ENCODE assay signal across 28 mouse cellular contexts in genomic region chr4:141484071-141484470, GRCm38 (mm10). TPM values are rescaled to one million over a fixed set of nuclear protein-coding genes. Genes with fewer than 3 reads are reported as not detected.
DNase-seq lines count a peak whose midpoint lies in the region; ATAC-seq and TF ChIP-seq lines count a peak whose summit lies in the region.
"Had no signal": no experiment of that assay in that cellular context is flagged by ENCODE, and none has a peak within 500 bp of the region (broad histone marks: within the 10 kb centered on the region; RNA-seq: fewer than 3 reads in every experiment).

No protein-coding gene starts in this region.

- TF ChIP-seq CTCF in liver, postnatal 0 days (IDR thresholded peaks at IDR 0.05; ENCODE audit: low read depth), result no peak

- H3K36me3 ChIP-seq in heart, embryonic 12.5 days, result peaks cover 92% of the 10 kb centered on the region
- peaks cover 99% of the 10 kb centered on the region for H3K36me3 ChIP-seq in kidney, embryonic 15.5 days
- H3K36me3 ChIP-seq in lung, embryonic 16.5 days (ENCODE audit: control insufficient read depth, insufficient read depth, low read length), result peaks cover 66% of the 10 kb centered on the region
- peaks cover 52% of the 10 kb centered on the region for H3K36me3 ChIP-seq in ES-E14 (ENCODE audit: control insufficient read depth, insufficient read depth, low read length, poor library complexity, severe bottlenecking)
- H3K36me3 ChIP-seq in liver, postnatal 0 days (replicated peaks; ENCODE audit: insufficient read depth, low read length), result peaks cover 80% of the 10 kb centered on the region

- H3K4me1 ChIP-seq in heart, embryonic 12.5 days (replicated peaks), result 0 out of 2 replicates have a peak, but pooled peaks cover 3% of the 10 kb centered on the region
- no peaks in the 10 kb centered on the region for H3K4me1 ChIP-seq in kidney, embryonic 15.5 days
- no peaks in the 10 kb centered on the region for H3K4me1 ChIP-seq in lung, embryonic 16.5 days (replicated peaks; ENCODE audit: control insufficient read depth, insufficient read depth, low read length)
- no peaks in the 10 kb centered on the region; a peak in 1 of 4 replicates for H3K4me1 ChIP-seq in ES-E14 (ENCODE audit: control insufficient read depth in 2 of 2, insufficient read depth in 2 of 2, low read length in 2 of 2, poor library complexity in 1 of 2)
- no peaks in the 10 kb centered on the region for H3K4me1 ChIP-seq in liver, postnatal 0 days (ENCODE audit: insufficient read depth)
- H3K4me1 ChIP-seq: forebrain, embryonic 10.5 days; forebrain, embryonic 13.5 days; heart, embryonic 13.5 days; hindbrain, embryonic 12.5 days; hindbrain, embryonic 15.5 days had no signal

- no peak overlapping the region for H3K4me3 ChIP-seq in heart, embryonic 12.5 days
- no peak overlapping the region for H3K4me3 ChIP-seq in kidney, embryonic 15.5 days (replicated peaks)
- no peak overlapping the region for H3K4me3 ChIP-seq in lung, embryonic 16.5 days (ENCODE audit: low read length)
- H3K4me3 ChIP-seq in ES-E14 (ENCODE audit: insufficient read depth in 1 of 2, low read depth in 1 of 2, low read length in 2 of 2, poor library complexity in 1 of 2, severe bottlenecking in 1 of 2), result no peak overlapping the region
- no peak overlapping the region for H3K4me3 ChIP-seq in liver, postnatal 0 days (ENCODE audit: low read depth, low read length)
- H3K4me3 ChIP-seq: forebrain, embryonic 10.5 days; forebrain, embryonic 13.5 days; heart, embryonic 13.5 days; hindbrain, embryonic 12.5 days; hindbrain, embryonic 15.5 days had no signal

- H3K4me2 ChIP-seq in heart, embryonic 12.5 days, result no peak overlapping the region
- no peak overlapping the region for H3K4me2 ChIP-seq in kidney, embryonic 15.5 days
- no peak overlapping the region for H3K4me2 ChIP-seq in lung, embryonic 16.5 days (ENCODE audit: low read depth, low read length)
- H3K4me2 ChIP-seq in liver, postnatal 0 days (ENCODE audit: low read depth, low read length), result no peak overlapping the region
- H3K4me2 ChIP-seq: forebrain, embryonic 13.5 days; heart, embryonic 13.5 days; hindbrain, embryonic 12.5 days; hindbrain, embryonic 15.5 days had no signal

- H3K27ac ChIP-seq in heart, embryonic 12.5 days (ENCODE audit: poor library complexity, severe bottlenecking), result no peak overlapping the region
- H3K27ac ChIP-seq in kidney, embryonic 15.5 days, result no peak overlapping the region
- H3K27ac ChIP-seq in lung, embryonic 16.5 days (ENCODE audit: low read length), result no peak overlapping the region
- H3K27ac ChIP-seq in ES-E14 (ENCODE audit: insufficient read depth, low read depth, low read length, poor library complexity, severe bottlenecking), result peak overlapping the region; percentile 12; the same call in 1 of the 2 replicates
- H3K27ac ChIP-seq in liver, postnatal 0 days (ENCODE audit: low read depth), result no peak overlapping the region
- H3K27ac ChIP-seq: forebrain, embryonic 10.5 days; forebrain, embryonic 13.5 days; heart, embryonic 13.5 days; hindbrain, embryonic 12.5 days; hindbrain, embryonic 15.5 days had no signal

- whole genome bisulfite sequencing in heart, embryonic 12.5 days, result 67% methylated on average over 11 of the region's 11 CpGs
- WGBS in kidney, embryonic 15.5 days, result 80% methylated on average over 11 of the region's 11 CpGs
- WGBS in lung, embryonic 16.5 days, result 63% methylated on average over 11 of the region's 11 CpGs
- 81% methylated on average over 11 of the region's 11 CpGs for WGBS in liver, postnatal 0 days (ENCODE audit: insufficient replicate concordance)

- DNase-seq in heart, adult 11 months, result peak; percentile 96
- no peak for DNase-seq in kidney, adult 9 months
- no peak for DNase-seq in lung, postnatal 14 days
- DNase-seq in ES-E14 (ENCODE audit: low read depth, low spot score), result no peak
- DNase-seq in liver, postnatal 0 days, result no peak
- DNase-seq: adrenal gland, postnatal 10 days; adrenal gland, postnatal 36 days; cerebellum, adult 18-20 months; cerebellum, adult 9-10 months; cerebellum, postnatal 14 days; gastrocnemius, postnatal 10 days; gastrocnemius, postnatal 36 days had no signal

- no peak overlapping the region for H3K9ac ChIP-seq in heart, embryonic 12.5 days
- H3K9ac ChIP-seq in kidney, embryonic 15.5 days, result no peak overlapping the region
- no peak overlapping the region for H3K9ac ChIP-seq in lung, embryonic 16.5 days (ENCODE audit: low read length)
- H3K9ac ChIP-seq in ES-E14 (ENCODE audit: insufficient read depth, low read depth, low read length, poor library complexity, severe bottlenecking), result no peak overlapping the region
- no peak overlapping the region for H3K9ac ChIP-seq in liver, postnatal 0 days (replicated peaks)
- H3K9ac ChIP-seq: forebrain, embryonic 13.5 days; heart, embryonic 13.5 days; hindbrain, embryonic 12.5 days; hindbrain, embryonic 15.5 days had no signal

- ATAC-seq in heart, embryonic 12.5 days (ENCODE audit: insufficient number of reproducible peaks, low FRiP score), result no peak
- ATAC-seq in kidney, embryonic 15.5 days (replicated peaks; ENCODE audit: low FRiP score), result 0 out of 2 replicates have a peak, but pooled peaks have one; percentile 12
- ATAC-seq in lung, embryonic 16.5 days (ENCODE audit: low read depth), result peak; percentile 69
- ATAC-seq in liver, postnatal 0 days, result no peak
- ATAC-seq: forebrain, embryonic 13.5 days; forebrain, embryonic 16.5 days; Patski had no signal

- H3K27me3 ChIP-seq in heart, embryonic 12.5 days (replicated peaks), result no peaks in the 10 kb centered on the region
- no peaks in the 10 kb centered on the region for H3K27me3 ChIP-seq in kidney, embryonic 15.5 days
- no peaks in the 10 kb centered on the region for H3K27me3 ChIP-seq in lung, embryonic 16.5 days (ENCODE audit: control insufficient read depth, insufficient read depth, low read depth, low read length)
- no peaks in the 10 kb centered on the region for H3K27me3 ChIP-seq in liver, postnatal 0 days (ENCODE audit: insufficient read depth, low read length)
- H3K27me3 ChIP-seq: forebrain, embryonic 13.5 days; heart, embryonic 13.5 days; hindbrain, embryonic 12.5 days; hindbrain, embryonic 15.5 days; Patski had no signal

- no peak for TF ChIP-seq EP300 in liver, postnatal 0 days (IDR thresholded peaks at IDR 0.05; ENCODE audit: low read depth)

- no peaks in the 10 kb centered on the region for H3K9me3 ChIP-seq in heart, embryonic 12.5 days (replicated peaks)
- no peaks in the 10 kb centered on the region for H3K9me3 ChIP-seq in kidney, embryonic 15.5 days (replicated peaks)
- no peaks in the 10 kb centered on the region; the same call in 1 of the 2 replicates for H3K9me3 ChIP-seq in lung, embryonic 16.5 days (ENCODE audit: control insufficient read depth, low read length)
- no peaks in the 10 kb centered on the region for H3K9me3 ChIP-seq in ES-E14 (ENCODE audit: control insufficient read depth, insufficient read depth, low read depth, low read length)
- no peaks in the 10 kb centered on the region for H3K9me3 ChIP-seq in liver, postnatal 0 days (ENCODE audit: low read length)
- H3K9me3 ChIP-seq: forebrain, embryonic 10.5 days; forebrain, embryonic 13.5 days; heart, embryonic 13.5 days; hindbrain, embryonic 12.5 days; hindbrain, embryonic 15.5 days had no signal

- in situ Hi-C loops in ES-E14 (cut with MboI; ENCODE audit: low sequenced_read_pairs in 2 of 2, unreplicated experiment in 2 of 2), result no loop called here

TF ChIP-seq in ES-E14, 5 proteins besides CTCF, POLR2A, EP300 and RAD21:
- TF ChIP-seq HCFC1 (IDR thresholded peaks at IDR 0.05; ENCODE audit: borderline replicate concordance, insufficient read depth, low read length) (no peak), MAFK (IDR thresholded peaks at IDR 0.05; ENCODE audit: insufficient read depth, low read depth, low read length) (no peak), ZNF384 (IDR thresholded peaks at IDR 0.05; ENCODE audit: low read depth, low read length) (no peak), CHD2 (IDR thresholded peaks at IDR 0.05; ENCODE audit: low read depth, low read length) (no peak), ZC3H11A (IDR thresholded peaks at IDR 0.05; ENCODE audit: borderline replicate concordance, low read depth, low read length) (no peak)

RNA-seq across cellular contexts. Expression of gene Zbtb17, which starts 39.6 kb away (rescaled TPM):
- polyA plus RNA-seq in heart, embryonic 12.5 days (2016; fragmentation: Nextera tagmentation; extraction: Ambion mirVana), result 24.9 and 25.3 TPM in 2 replicates
- polyA plus RNA-seq in kidney, embryonic 15.5 days (2015; fragmentation: Nextera tagmentation; extraction: Ambion mirVana), result 39.8 and 40.4 TPM in 2 replicates
- polyA plus RNA-seq in lung, embryonic 16.5 days (2015; fragmentation: Nextera tagmentation; extraction: Ambion mirVana), result 30.6 and 30.8 TPM in 2 replicates
- 30.1 and 37.3 TPM in 2 replicates for total RNA-seq in ES-E14 (2012; rRNA removed)
- 4.6 and 5.5 TPM in 2 replicates for polyA plus RNA-seq in liver, postnatal 0 days (2015; fragmentation: Nextera tagmentation; extraction: Ambion mirVana)

RNA-seq across cellular contexts. Expression of gene Srarp, which starts 48.2 kb away (rescaled TPM):
- not detected in 2 replicates for polyA plus RNA-seq in heart, embryonic 12.5 days (2016; fragmentation: Nextera tagmentation; extraction: Ambion mirVana)
- not detected in 2 replicates for polyA plus RNA-seq in kidney, embryonic 15.5 days (2015; fragmentation: Nextera tagmentation; extraction: Ambion mirVana)
- not detected in 2 replicates for polyA plus RNA-seq in lung, embryonic 16.5 days (2015; fragmentation: Nextera tagmentation; extraction: Ambion mirVana)
- total RNA-seq in ES-E14 (2012; rRNA removed), result not detected in 2 replicates
- not detected in 2 replicates for polyA plus RNA-seq in liver, postnatal 0 days (2015; fragmentation: Nextera tagmentation; extraction: Ambion mirVana)
- total RNA-seq: adrenal gland, postnatal 10 days; adrenal gland, postnatal 36 days; G1E; gastrocnemius, postnatal 10 days; granulocyte monocyte progenitor cell, adult 5-6 weeks; hematopoietic stem cell, adult 5-6 weeks had no signal
- polyA plus RNA-seq: embryonic facial prominence, embryonic 11.5 days; embryonic facial prominence, embryonic 14.5 days; forebrain, embryonic 10.5 days; forebrain, embryonic 13.5 days; forebrain, embryonic 16.5 days; G1E; heart, embryonic 13.5 days; heart, embryonic 16.5 days; hindbrain, embryonic 12.5 days had no signal

RNA-seq across cellular contexts. Expression of gene Spen, which starts 54.3 kb away (rescaled TPM):
- 9.0 and 9.1 TPM in 2 replicates for polyA plus RNA-seq in heart, embryonic 12.5 days (2016; fragmentation: Nextera tagmentation; extraction: Ambion mirVana)
- 10.3 and 11.1 TPM in 2 replicates for polyA plus RNA-seq in kidney, embryonic 15.5 days (2015; fragmentation: Nextera tagmentation; extraction: Ambion mirVana)
- 6.9 and 7.4 TPM in 2 replicates for polyA plus RNA-seq in lung, embryonic 16.5 days (2015; fragmentation: Nextera tagmentation; extraction: Ambion mirVana)
- 51.5 and 58.6 TPM in 2 replicates for total RNA-seq in ES-E14 (2012; rRNA removed)
- 2.3 and 3.0 TPM in 2 replicates for polyA plus RNA-seq in liver, postnatal 0 days (2015; fragmentation: Nextera tagmentation; extraction: Ambion mirVana)

Comparison
In these comparisons a context has a peak if more than half of its experiments do, and no peak if none do; other contexts are left out.
1. ATAC-seq: peak in kidney, embryonic 15.5 days (single experiment) and lung, embryonic 16.5 days (single experiment); none in heart, embryonic 12.5 days (single experiment) and liver, postnatal 0 days (single experiment).